Mouse (Mus musculus) heart, embryonic 12.5 days (tissue): ENCODE data around the gene Ets1. TPM values are rescaled to one million over a fixed set of nuclear protein-coding genes. Genes with fewer than 3 reads are reported as not detected.
A peak's percentile ranks its signal among the peaks of the same experiment; 100 is the strongest.

ENCODE experiments used
- ATAC-seq: fragments of 200-750 bp; cut with Nextera tagmentation; 2 replicates; pipeline ENCODE4 v1.8.0; 2017; ENCODE audit warnings: moderate TSS enrichment, moderate library complexity; ENCODE audit not compliant: insufficient number of reproducible peaks, low FRiP score
- H3K27ac ChIP-seq: fragments of 300-500 bp; sonication (generic); 2 replicates; pipeline ENCODE4 v1.5.1; 2016; ENCODE audit warnings: mild to moderate bottlenecking, moderate library complexity; ENCODE audit not compliant: poor library complexity, severe bottlenecking
- H3K27me3 ChIP-seq: fragments of 300-500 bp; sonication (generic); replicated peaks from 2 replicates; pipeline ENCODE4 v1.6.1; 2016; ENCODE audit warnings: mild to moderate bottlenecking, moderate library complexity
- H3K36me3 ChIP-seq: fragments of 300-500 bp; sonication (generic); 2 replicates; pipeline ENCODE4 v1.6.1; 2016; ENCODE audit warnings: mild to moderate bottlenecking, moderate library complexity
- H3K4me1 ChIP-seq: fragments of 300-500 bp; sonication (generic); replicated peaks from 2 replicates; pipeline ENCODE4 v1.6.1; 2016; ENCODE audit warnings: mild to moderate bottlenecking
- H3K4me2 ChIP-seq: fragments of 300-500 bp; sonication (generic); 2 replicates; pipeline ENCODE4 v1.6.1; 2016; ENCODE audit warnings: mild to moderate bottlenecking, moderate library complexity
- H3K4me3 ChIP-seq: fragments of 300-500 bp; sonication (generic); 2 replicates; pipeline ENCODE4 v1.5.1; 2016; ENCODE audit warnings: mild to moderate bottlenecking
- H3K9ac ChIP-seq: fragments of 300-500 bp; sonication (generic); 2 replicates; pipeline ENCODE4 v1.6.1; 2016; ENCODE audit warnings: mild to moderate bottlenecking, moderate library complexity
- H3K9me3 ChIP-seq: fragments of 300-500 bp; sonication (generic); replicated peaks from 2 replicates; pipeline ENCODE4 v1.6.1; 2016; ENCODE audit warnings: mild to moderate bottlenecking, moderate library complexity
- WGBS: fragments of 180-500 bp; shearing (Covaris S2); methylation state at CpG from one replicate; pipeline ENCODE4 v1.1.7; 2016; 5-methylcytosine and 5-hydroxymethylcytosine counted together
- polyA plus RNA-seq: library from polyadenylated mRNA; unstranded; fragments of >200 nt; fragmentation: Nextera tagmentation; extraction: Ambion mirVana; gene quantifications from 2 replicates; pipeline ENCODE4 v1.2.1, GENCODE M21; 2016

Gene Ets1
- polyA plus RNA-seq, 1 experiment from 2014 or later = 65.6 TPM

GRCm38 (mm10) chr9:32685793-32686558, 50.0 kb downstream of the Ets1 start:
- Histone ChIP-seq H3K4me2 (no peak overlapping the region), H3K9ac (no peak overlapping the region), H3K4me3 (no peak overlapping the region), H3K36me3 (no peaks in the 10 kb centered on the region), H3K27me3 (0 out of 2 replicates have a peak, but pooled peaks cover 3% of the 10 kb centered on the region), H3K27ac (no peak overlapping the region), H3K4me1 (peaks cover 7% of the 10 kb centered on the region; the same call in 1 of the 2 replicates), H3K9me3 (no peaks in the 10 kb centered on the region)
- WGBS = 35% methylated on average over 8 of the region's 8 CpGs
- no peak for ATAC-seq

DNA sequence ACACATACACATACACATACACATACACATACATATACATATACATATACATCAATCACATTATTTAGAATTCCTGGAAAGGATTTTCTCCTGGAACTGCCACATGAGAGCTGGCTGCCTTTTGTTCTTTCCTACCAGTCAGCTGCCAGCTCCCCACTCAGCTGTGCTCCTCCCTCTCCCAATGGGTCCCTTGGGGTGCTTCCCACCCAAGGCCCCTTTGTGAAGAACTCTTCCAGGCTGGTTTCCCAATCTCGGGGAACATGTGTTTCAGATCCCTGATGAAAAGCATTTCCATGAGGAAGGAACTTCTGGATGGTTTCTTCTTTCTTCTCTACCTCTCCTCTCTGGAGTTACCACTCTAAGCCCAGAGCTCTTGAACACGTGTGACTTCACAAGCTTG, 52.3 kb downstream of the Ets1 start:
- WGBS = 59% methylated on average over 2 of the region's 2 CpGs
- no peak overlapping the region for H3K27ac ChIP-seq
- no peak overlapping the region for H3K4me2 ChIP-seq
- H3K4me1 ChIP-seq = peaks cover 7% of the 10 kb centered on the region; the same call in 1 of the 2 replicates
- H3K27me3 ChIP-seq = 0 out of 2 replicates have a peak, but pooled peaks cover 3% of the 10 kb centered on the region
- H3K4me3 ChIP-seq = no peak overlapping the region
- H3K9ac ChIP-seq = no peak overlapping the region
- H3K9me3 ChIP-seq = no peaks in the 10 kb centered on the region
- no peak for ATAC-seq
- no peaks in the 10 kb centered on the region for H3K36me3 ChIP-seq

GRCm38 (mm10) chr9:32691151-32691925, 55.3 kb downstream of the Ets1 start:
- H3K9me3 ChIP-seq = no peaks in the 10 kb centered on the region
- ATAC-seq = no peak
- H3K4me2 ChIP-seq = no peak overlapping the region
- H3K4me1 ChIP-seq = peaks cover 10% of the 10 kb centered on the region
- H3K27ac ChIP-seq = no peak overlapping the region
- no peak overlapping the region for H3K4me3 ChIP-seq
- 0 out of 2 replicates have a peak, but pooled peaks cover 3% of the 10 kb centered on the region for H3K27me3 ChIP-seq
- H3K36me3 ChIP-seq = no peaks in the 10 kb centered on the region
- no peak overlapping the region for H3K9ac ChIP-seq
- WGBS = 70% methylated on average over 12 of the region's 12 CpGs

GRCm38 (mm10) chr9:32692944-32693343, 56.9 kb downstream of the Ets1 start:
- WGBS = 74% methylated on average over 2 of the region's 2 CpGs
- H3K4me3 ChIP-seq = no peak overlapping the region
- H3K36me3 ChIP-seq = no peaks in the 10 kb centered on the region
- H3K4me2 ChIP-seq = no peak overlapping the region
- H3K4me1 ChIP-seq = peaks cover 10% of the 10 kb centered on the region
- H3K27ac ChIP-seq = no peak overlapping the region
- no peak overlapping the region for H3K9ac ChIP-seq
- 0 out of 2 replicates have a peak, but pooled peaks cover 3% of the 10 kb centered on the region for H3K27me3 ChIP-seq
- no peak for ATAC-seq
- H3K9me3 ChIP-seq = no peaks in the 10 kb centered on the region

DNA sequence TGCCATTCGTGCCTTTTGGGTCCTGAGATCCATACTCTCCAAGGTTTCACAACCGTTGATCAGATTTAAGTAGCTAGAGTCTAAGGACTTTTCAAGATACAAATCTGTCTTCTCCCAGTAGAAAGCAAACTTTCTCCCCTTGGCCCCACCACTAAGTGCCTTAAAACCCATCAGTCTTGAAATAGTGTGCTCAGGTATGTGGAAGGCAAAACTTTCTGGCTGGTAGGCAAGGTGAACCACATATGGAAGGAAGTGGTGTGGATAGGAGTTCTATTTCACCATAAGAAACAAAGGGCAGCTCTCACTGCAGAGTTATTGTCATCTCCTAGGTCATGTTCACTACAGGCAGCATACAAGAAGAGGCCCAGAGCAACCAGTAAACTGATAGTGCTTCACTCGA, 57.4 kb downstream of the Ets1 start:
- Histone ChIP-seq H3K9me3 (no peaks in the 10 kb centered on the region), H3K27ac (no peak overlapping the region), H3K27me3 (0 out of 2 replicates have a peak, but pooled peaks cover 3% of the 10 kb centered on the region), H3K4me2 (no peak overlapping the region), H3K36me3 (no peaks in the 10 kb centered on the region), H3K4me3 (no peak overlapping the region), H3K9ac (no peak overlapping the region), H3K4me1 (peaks cover 10% of the 10 kb centered on the region)
- no peak for ATAC-seq
- WGBS = 72% methylated on average over 3 of the region's 3 CpGs

GRCm38 (mm10) chr9:32694111-32694824, 58.2 kb downstream of the Ets1 start:
- H3K4me3 ChIP-seq = no peak overlapping the region
- WGBS = 74% methylated on average over 12 of the region's 12 CpGs
- H3K27ac ChIP-seq = no peak overlapping the region

DNA sequence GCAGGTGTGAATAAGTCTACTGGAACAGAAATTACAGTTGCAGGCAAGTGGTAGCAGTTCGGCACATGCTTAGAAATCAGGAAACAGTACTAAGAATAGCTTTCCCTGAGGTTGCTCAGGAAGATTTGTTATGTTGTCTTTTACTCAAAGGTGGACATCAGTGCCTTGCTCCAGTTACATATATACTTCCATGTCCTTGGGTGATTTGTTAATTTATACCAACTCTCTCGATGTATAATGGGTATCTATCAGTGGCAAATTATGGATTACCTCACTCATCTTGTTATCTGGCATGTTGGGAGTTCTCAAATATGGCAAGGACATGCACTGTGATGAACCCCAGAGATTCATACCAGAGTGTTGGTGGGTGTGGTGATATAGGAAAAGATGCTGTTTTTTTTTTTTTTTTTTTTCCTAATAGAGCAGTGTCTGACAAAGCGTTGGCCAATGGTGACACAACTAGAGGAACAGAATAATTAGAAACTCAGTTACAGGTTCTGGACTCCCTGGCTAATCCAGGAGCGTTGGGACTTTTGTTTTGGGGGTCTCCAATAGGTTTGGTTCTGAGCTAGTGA, 59.0 kb downstream of the Ets1 start:
- no peaks in the 10 kb centered on the region for H3K9me3 ChIP-seq
- peaks cover 17% of the 10 kb centered on the region for H3K4me1 ChIP-seq
- H3K27me3 ChIP-seq = 0 out of 2 replicates have a peak, but pooled peaks cover 3% of the 10 kb centered on the region
- peak overlapping the region; percentile 79 for H3K4me3 ChIP-seq
- no peaks in the 10 kb centered on the region for H3K36me3 ChIP-seq
- H3K9ac ChIP-seq = peak overlapping the region; percentile 85
- ATAC-seq = no peak
- 50% methylated on average over 4 of the region's 4 CpGs for WGBS
- H3K27ac ChIP-seq = 0 out of 2 replicates have a peak overlapping the region, but pooled peaks have one; percentile 77
- peak overlapping the region; percentile 92 for H3K4me2 ChIP-seq

More at GRCm38 (mm10) chr9:32694111-32694824, 58.2 kb downstream of the Ets1 start:
- Histone ChIP-seq H3K4me1 (peaks cover 10% of the 10 kb centered on the region), H3K4me2 (no peak overlapping the region), H3K36me3 (no peaks in the 10 kb centered on the region), H3K9ac (no peak overlapping the region), H3K27me3 (0 out of 2 replicates have a peak, but pooled peaks cover 3% of the 10 kb centered on the region), H3K9me3 (no peaks in the 10 kb centered on the region)
- ATAC-seq = no peak

DNA sequence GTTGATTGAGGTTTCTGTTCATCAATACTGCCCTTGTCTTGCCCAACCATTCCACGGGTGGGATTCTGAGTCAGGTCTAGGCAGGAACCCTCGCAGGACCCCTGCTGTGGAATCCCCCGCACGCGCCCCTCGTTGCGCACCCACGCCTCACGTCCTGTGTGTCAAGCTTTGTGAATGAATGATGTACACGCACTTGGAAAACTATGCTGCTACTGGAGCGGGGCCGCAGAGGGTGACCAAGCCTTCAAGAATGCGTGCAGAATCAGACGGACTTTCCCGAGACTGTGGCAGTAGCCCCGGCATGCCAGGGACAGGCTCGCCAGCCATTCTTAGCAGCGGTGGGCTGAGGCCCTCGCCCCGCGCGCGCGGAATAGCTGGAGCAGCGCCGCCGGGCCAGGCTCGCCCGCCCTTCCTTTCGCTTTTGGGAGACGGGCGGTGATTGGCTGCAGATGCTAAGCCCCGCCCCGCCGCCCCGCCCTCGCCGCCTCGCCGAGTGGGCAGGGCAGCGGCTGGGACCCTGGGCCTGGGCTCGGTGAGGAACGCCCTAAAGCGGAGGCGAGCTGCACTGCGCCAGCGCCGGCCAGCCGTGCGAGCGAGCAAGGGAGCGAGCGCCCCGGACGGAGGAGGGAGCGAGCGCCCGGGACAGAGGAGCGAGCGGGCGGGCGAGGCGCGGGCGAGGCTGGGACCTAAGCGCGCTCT, 59.6 kb downstream of the Ets1 start:
- peak overlapping the region; percentile 85 for H3K9ac ChIP-seq
- under 1% methylated on average over 66 of the region's 67 CpGs for WGBS
- ATAC-seq = peak; percentile 95
- H3K4me2 ChIP-seq = peak overlapping the region; percentile 92
- H3K4me1 ChIP-seq = peaks cover 23% of the 10 kb centered on the region
- H3K9me3 ChIP-seq = no peaks in the 10 kb centered on the region
- no peaks in the 10 kb centered on the region for H3K27me3 ChIP-seq
- H3K4me3 ChIP-seq = peak overlapping the region; percentile 79
- no peaks in the 10 kb centered on the region for H3K36me3 ChIP-seq
- H3K27ac ChIP-seq = peak overlapping the region; percentile 95

- ATAC-seq = peak; percentile 50
- peaks cover 24% of the 10 kb centered on the region for H3K4me1 ChIP-seq
- peak overlapping the region; percentile 85 for H3K9ac ChIP-seq
- H3K27me3 ChIP-seq = no peaks in the 10 kb centered on the region
- no peaks in the 10 kb centered on the region for H3K9me3 ChIP-seq
- WGBS = 1% methylated on average over 13 of the region's 13 CpGs
- peak overlapping the region; percentile 79 for H3K4me3 ChIP-seq
- H3K27ac ChIP-seq = peak overlapping the region; percentile 95
- peak overlapping the region; percentile 92 for H3K4me2 ChIP-seq
- H3K36me3 ChIP-seq = no peaks in the 10 kb centered on the region
Observed at GRCm38 (mm10) chr9:32696259-32696658, 60.2 kb downstream of the Ets1 start.

GRCm38 (mm10) chr9:32696717-32697116, 60.7 kb downstream of the Ets1 start:
- peak overlapping the region; percentile 95 for H3K27ac ChIP-seq
- peak; percentile 51 for ATAC-seq

More at GRCm38 (mm10) chr9:32696717-32697116, 60.7 kb downstream of the Ets1 start:
- Histone ChIP-seq H3K4me3 (peak overlapping the region; percentile 79), H3K4me2 (peak overlapping the region; percentile 92), H3K4me1 (peaks cover 26% of the 10 kb centered on the region), H3K9me3 (no peaks in the 10 kb centered on the region), H3K36me3 (no peaks in the 10 kb centered on the region), H3K27me3 (no peaks in the 10 kb centered on the region), H3K9ac (peak overlapping the region; percentile 85)
- WGBS = 7% methylated on average over 7 of the region's 7 CpGs
